Mouse (Mus musculus) ES-Bruce4 (cell line): Measurements from ENCODE around the gene 2610301B20Rik.

Source experiments
- CTCF ChIP-seq: IDR thresholded peaks from one replicate; pipeline ENCODE4 v1.8.1; 2011; ENCODE audit warnings: low read depth, low read length
- EP300 ChIP-seq: IDR thresholded peaks from 2 replicates; pipeline ENCODE4 v1.6.1; 2011; ENCODE audit warnings: low read depth, low read length; ENCODE audit not compliant: insufficient read depth
- POLR2A ChIP-seq: IDR thresholded peaks from one replicate; pipeline ENCODE4 v1.8.1; 2011; ENCODE audit warnings: low read length; ENCODE audit not compliant: insufficient read depth

DNA sequence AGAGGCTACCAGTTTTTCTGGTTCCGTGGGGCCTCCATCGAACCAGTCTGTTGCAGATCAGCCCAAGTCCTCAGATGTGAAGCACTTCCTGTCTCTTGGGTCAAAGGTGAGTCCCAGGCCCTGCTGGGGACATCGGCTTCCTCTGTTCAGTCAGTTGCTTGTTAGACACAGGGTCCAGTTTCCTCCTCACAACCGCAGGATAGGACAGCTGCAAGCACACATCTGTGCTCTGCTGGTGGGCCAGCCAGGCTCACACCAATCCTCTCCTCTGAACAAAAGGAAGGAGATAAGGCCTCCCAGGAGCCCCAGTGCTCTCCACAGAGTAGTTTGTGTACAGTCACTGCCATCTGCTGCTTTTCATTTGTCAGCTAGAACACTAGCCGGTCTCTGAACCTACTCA is 44.8 kb downstream of the 2610301B20Rik start:
- TF ChIP-seq POLR2A = no peak
- no peak for TF ChIP-seq CTCF
- no peak for TF ChIP-seq EP300
